Comparison of ENCODE assay signal across 8 mouse cellular contexts in the genomic region with DNA sequence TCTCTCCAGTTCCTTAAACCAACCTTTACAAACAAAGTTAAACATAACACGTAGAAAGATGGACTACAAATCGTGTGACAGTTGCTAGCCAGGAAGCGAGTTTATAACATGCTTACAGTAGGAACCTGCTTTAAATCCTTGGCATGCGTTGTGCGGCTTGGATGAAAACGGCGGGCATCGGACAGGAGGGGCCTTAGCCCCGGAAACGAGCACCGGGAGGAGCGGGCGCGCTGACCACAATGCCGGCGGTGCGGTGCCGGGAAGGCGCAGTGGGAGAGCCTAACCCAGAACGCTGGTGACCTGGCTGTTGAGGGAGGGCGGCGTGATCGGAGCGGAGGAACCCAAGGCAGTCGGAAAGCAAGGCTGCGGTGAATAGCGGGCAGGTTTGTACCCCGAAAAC. TPM values are rescaled to one million over a fixed set of nuclear protein-coding genes. Genes with fewer than 3 reads are reported as not detected.
DNase-seq lines count a peak whose midpoint lies in the region; ATAC-seq and TF ChIP-seq lines count a peak whose summit lies in the region.

No protein-coding gene starts in this region.

- H3K27me3 ChIP-seq in limb, embryonic 15.5 days, result peaks cover 17% of the 10 kb centered on the region
- H3K27me3 ChIP-seq in neural tube, embryonic 11.5 days (ENCODE audit: control insufficient read depth, insufficient read depth, low read length), result peaks cover 4% of the 10 kb centered on the region; the same call in 1 of the 2 replicates

- H3K4me3 ChIP-seq in left cerebral cortex, adult 2 months, result peak overlapping the region; percentile 35
- H3K4me3 ChIP-seq in limb, embryonic 15.5 days, result peak overlapping the region; percentile 45
- H3K4me3 ChIP-seq in neural tube, embryonic 11.5 days (ENCODE audit: low read depth, low read length), result peak overlapping the region; percentile 32

- H3K36me3 ChIP-seq in limb, embryonic 15.5 days, result no peaks in the 10 kb centered on the region
- H3K36me3 ChIP-seq in neural tube, embryonic 11.5 days (ENCODE audit: control insufficient read depth, insufficient read depth, low read length), result no peaks in the 10 kb centered on the region

- TF ChIP-seq CTCF in left cerebral cortex, adult 2 months (IDR thresholded peaks at IDR 0.05), result no peak

- DNase-seq in left cerebral cortex, adult 2 months (ENCODE audit: extremely low spot score in 1 of 2, low spot score in 2 of 2), result no peak
- DNase-seq in left cerebral cortex, postnatal 25 days (ENCODE audit: low spot score in 2 of 2), result no peak
- peak; percentile 8 to 13 for DNase-seq in heart, postnatal 14 days
- peak; percentile 25 for DNase-seq in neural tube, embryonic 11.5 days (ENCODE audit: low spot score)
- no peak for DNase-seq in ovary, postnatal 14 days (ENCODE audit: low spot score)
- no peak for DNase-seq in cerebellum, adult 8-10 months

- intact Hi-C loops in left cerebral cortex, adult 2 months (cut with DNase I), result no loop called here
- intact Hi-C loops in left cerebral cortex, postnatal 25 days (cut with DNase I), result no loop called here
- intact Hi-C loops in heart, postnatal 14 days (cut with DNase I), result no loop called here

- peak; percentile 71 for ATAC-seq in common myeloid progenitor, adult 5-6 weeks (replicated peaks; ENCODE audit: low read depth, poor library complexity, severe bottlenecking)
- ATAC-seq in limb, embryonic 15.5 days (ENCODE audit: insufficient number of reproducible peaks, low FRiP score, low TSS enrichment, low read depth), result no peak
- ATAC-seq in neural tube, embryonic 11.5 days (ENCODE audit: insufficient read depth, low FRiP score, low TSS enrichment), result no peak

- peak overlapping the region; percentile 50 for H3K9ac ChIP-seq in limb, embryonic 15.5 days
- H3K9ac ChIP-seq in neural tube, embryonic 11.5 days (ENCODE audit: low read length), result peak overlapping the region; percentile 65

- H3K4me1 ChIP-seq in limb, embryonic 15.5 days, result peaks cover 6% of the 10 kb centered on the region; the same call in 1 of the 2 replicates
- no peaks in the 10 kb centered on the region for H3K4me1 ChIP-seq in neural tube, embryonic 11.5 days (ENCODE audit: control insufficient read depth, insufficient read depth, low read length)

- H3K9me3 ChIP-seq in limb, embryonic 15.5 days, result no peaks in the 10 kb centered on the region
- no peaks in the 10 kb centered on the region for H3K9me3 ChIP-seq in neural tube, embryonic 11.5 days (ENCODE audit: control insufficient read depth, low read length)

- 1% methylated on average over 28 of the region's 28 CpGs for WGBS in limb, embryonic 15.5 days
- 2% methylated on average over 28 of the region's 28 CpGs for WGBS in neural tube, embryonic 11.5 days

- H3K27ac ChIP-seq in left cerebral cortex, adult 2 months, result no peak overlapping the region
- no peak overlapping the region for H3K27ac ChIP-seq in limb, embryonic 15.5 days
- no peak overlapping the region for H3K27ac ChIP-seq in neural tube, embryonic 11.5 days (ENCODE audit: low read depth, low read length)

- H3K4me2 ChIP-seq in limb, embryonic 15.5 days, result peak overlapping the region; percentile 88
- H3K4me2 ChIP-seq in neural tube, embryonic 11.5 days (ENCODE audit: low read depth), result peak overlapping the region; percentile 85

RNA-seq across cellular contexts. Expression of a gene that starts 30.4 kb away (rescaled TPM):
- total RNA-seq in left cerebral cortex, adult 2 months (2021), result 100 to 1,000 TPM; 173 to 179 TPM
- 100 to 1,000 TPM; 176 to 188 TPM for total RNA-seq in left cerebral cortex, postnatal 25 days (2021)
- total RNA-seq in common myeloid progenitor, adult 5-6 weeks (2017), result 231 and 257 TPM in 2 replicates
- 100 to 1,000 TPM; 138 to 140 TPM for total RNA-seq in heart, postnatal 14 days (2021)
- polyA plus RNA-seq in limb, embryonic 15.5 days (2015; fragmentation: Nextera tagmentation; extraction: Ambion mirVana), result 173 and 191 TPM in 2 replicates
- 188 and 191 TPM in 2 replicates for polyA plus RNA-seq in neural tube, embryonic 11.5 days (2014; fragmentation: Nextera tagmentation; extraction: Ambion mirVana)

RNA-seq across cellular contexts. Expression of a gene that starts 32.5 kb away (rescaled TPM):
- total RNA-seq in left cerebral cortex, adult 2 months (2021), result 100 to 1,000 TPM; 131 to 139 TPM
- total RNA-seq in left cerebral cortex, postnatal 25 days (2021), result 100 to 1,000 TPM; 114 TPM
- total RNA-seq in common myeloid progenitor, adult 5-6 weeks (2017), result 37.0 and 51.1 TPM in 2 replicates
- 10 to 100 TPM; 44.6 to 47.1 TPM for total RNA-seq in heart, postnatal 14 days (2021)
- polyA plus RNA-seq in limb, embryonic 15.5 days (2015; fragmentation: Nextera tagmentation; extraction: Ambion mirVana), result 41.9 and 47.0 TPM in 2 replicates
- 62.2 and 64.2 TPM in 2 replicates for polyA plus RNA-seq in neural tube, embryonic 11.5 days (2014; fragmentation: Nextera tagmentation; extraction: Ambion mirVana)

RNA-seq across cellular contexts. Expression of a gene that starts 48.6 kb away (rescaled TPM):
- total RNA-seq in left cerebral cortex, adult 2 months (2021), result 10 to 100 TPM; 78.0 to 93.5 TPM
- total RNA-seq in left cerebral cortex, postnatal 25 days (2021), result 10 to 100 TPM; 76.3 to 92.6 TPM
- 92.3 and 108 TPM in 2 replicates for total RNA-seq in common myeloid progenitor, adult 5-6 weeks (2017)
- total RNA-seq in heart, postnatal 14 days (2021), result 100 to 1,000 TPM; 291 to 309 TPM
- polyA plus RNA-seq in limb, embryonic 15.5 days (2015; fragmentation: Nextera tagmentation; extraction: Ambion mirVana), result 120 and 130 TPM in 2 replicates
- polyA plus RNA-seq in neural tube, embryonic 11.5 days (2014; fragmentation: Nextera tagmentation; extraction: Ambion mirVana), result 160 and 167 TPM in 2 replicates

RNA-seq across cellular contexts. Expression of a gene that starts 49.0 kb away (rescaled TPM):
- total RNA-seq in left cerebral cortex, adult 2 months (2021), result 1 to 10 TPM in 1 of 2 experiments, under 1 TPM in 1; 0.45 to 1.2 TPM
- total RNA-seq in left cerebral cortex, postnatal 25 days (2021), result under 1 TPM; 0.39 to 0.53 TPM
- total RNA-seq in common myeloid progenitor, adult 5-6 weeks (2017), result 5.7 and 6.5 TPM in 2 replicates
- 1 to 10 TPM in 1 of 2 experiments, under 1 TPM in 1; 0.65 to 1.7 TPM for total RNA-seq in heart, postnatal 14 days (2021)
- polyA plus RNA-seq in limb, embryonic 15.5 days (2015; fragmentation: Nextera tagmentation; extraction: Ambion mirVana), result 0.79 and 1.9 TPM in 2 replicates
- polyA plus RNA-seq in neural tube, embryonic 11.5 days (2014; fragmentation: Nextera tagmentation; extraction: Ambion mirVana), result 0.54 and 0.60 TPM in 2 replicates

RNA-seq across cellular contexts. Expression of a gene that starts 49.9 kb away (rescaled TPM):
- 10 to 100 TPM; 24.4 to 30.8 TPM for total RNA-seq in left cerebral cortex, adult 2 months (2021)
- 10 to 100 TPM; 21.3 to 35.1 TPM for total RNA-seq in left cerebral cortex, postnatal 25 days (2021)
- 18.1 and 21.2 TPM in 2 replicates for total RNA-seq in common myeloid progenitor, adult 5-6 weeks (2017)
- total RNA-seq in heart, postnatal 14 days (2021), result 10 to 100 TPM; 13.2 to 13.3 TPM
- polyA plus RNA-seq in limb, embryonic 15.5 days (2015; fragmentation: Nextera tagmentation; extraction: Ambion mirVana), result 32.7 and 37.7 TPM in 2 replicates
- polyA plus RNA-seq in neural tube, embryonic 11.5 days (2014; fragmentation: Nextera tagmentation; extraction: Ambion mirVana), result 19.8 and 21.7 TPM in 2 replicates

Comparison
In these comparisons a context has a peak if more than half of its experiments do, and no peak if none do; other contexts are left out.
1. DNase-seq: peak in heart, postnatal 14 days (2 of 2) and neural tube, embryonic 11.5 days (single experiment); none in left cerebral cortex, adult 2 months (0 of 2), left cerebral cortex, postnatal 25 days (0 of 2), ovary, postnatal 14 days (single experiment) and cerebellum, adult 8-10 months (single experiment).
2. Peak in every context shown above with its lines, with median percentiles within 50 percentile points of each other: H3K4me3 ChIP-seq.